Mouse (Mus musculus) stomach, postnatal 0 days (tissue): Measurements from ENCODE around the gene Prodh2. TPM values are rescaled to one million over a fixed set of nuclear protein-coding genes. Genes with fewer than 3 reads are reported as not detected.

ENCODE experiments used
- ATAC-seq: fragments of 200-750 bp; cut with Nextera tagmentation; 2 replicates; pipeline ENCODE4 v1.8.0; 2017; ENCODE audit not compliant: low FRiP score, low TSS enrichment
- DNase-seq: peaks from one replicate; pipeline ENCODE4 v3.0.0-alpha.2; 2016; ENCODE audit warnings: low spot score
- H3K27ac ChIP-seq: fragments of 300-500 bp; sonication (generic); replicated peaks from 2 replicates; pipeline ENCODE4 v1.5.1; 2014; ENCODE audit warnings: mild to moderate bottlenecking, control low read depth
- H3K27me3 ChIP-seq: fragments of 300-500 bp; sonication (generic); 2 replicates; pipeline ENCODE4 v1.6.1; 2014; ENCODE audit warnings: low read length; ENCODE audit not compliant: control insufficient read depth, insufficient read depth
- H3K36me3 ChIP-seq: fragments of 300-500 bp; sonication (generic); 2 replicates; pipeline ENCODE4 v1.6.1; 2014; ENCODE audit warnings: low read length, mixed read lengths; ENCODE audit not compliant: control insufficient read depth, insufficient read depth
- H3K4me1 ChIP-seq: fragments of 300-500 bp; sonication (generic); replicated peaks from 2 replicates; pipeline ENCODE4 v1.6.1; 2014; ENCODE audit warnings: antibody characterized with exemption; ENCODE audit not compliant: control insufficient read depth, insufficient read depth
- H3K4me2 ChIP-seq: fragments of 300-500 bp; sonication (generic); replicated peaks from 2 replicates; pipeline ENCODE4 v1.6.1; 2014; ENCODE audit warnings: low read depth, mild to moderate bottlenecking, control low read depth, moderate library complexity
- H3K4me3 ChIP-seq: fragments of 300-500 bp; sonication (generic); 2 replicates; pipeline ENCODE4 v1.5.1; 2014; ENCODE audit warnings: low read depth, low read length, control low read depth
- H3K9ac ChIP-seq: fragments of 300-500 bp; sonication (generic); 2 replicates; pipeline ENCODE4 v1.6.1; 2014; ENCODE audit warnings: mild to moderate bottlenecking, low read length, control low read depth, mixed read lengths
- H3K9me3 ChIP-seq: fragments of 300-500 bp; sonication (generic); 2 replicates; pipeline ENCODE4 v1.6.1; 2016; ENCODE audit warnings: low read length; ENCODE audit not compliant: control insufficient read depth
- CTCF ChIP-seq: IDR thresholded peaks from 2 replicates; pipeline ENCODE4 v1.5.1; 2016; ENCODE audit warnings: antibody characterized with exemption, low read depth, mild to moderate bottlenecking, moderate library complexity
- EP300 ChIP-seq: optimal IDR thresholded peaks from 2 replicates; pipeline ENCODE3; 2016; ENCODE audit warnings: antibody characterized with exemption
- WGBS: fragments of 180-500 bp; shearing (Covaris S2); extraction: QIAGEN DNeasy Blood & Tissue Kit; methylation state at CpG from one replicate; pipeline ENCODE4 v1.1.7; 2014; 5-methylcytosine and 5-hydroxymethylcytosine counted together
- polyA plus RNA-seq: library from polyadenylated mRNA; unstranded; fragments of >200 nt; fragmentation: Nextera tagmentation; extraction: Ambion mirVana; gene quantifications from 2 replicates; pipeline ENCODE4 v1.2.1, GENCODE M21; 2015

Gene Prodh2
- polyA plus RNA-seq, 1 experiment from 2014 or later: 0.42 TPM

GRCm38 (mm10) chr7:30552102-30553020 is 58.9 kb downstream of the Prodh2 start, which contains the start of the genes Hspb6 and Proser3:
Gene Hspb6, plus strand, starts transcription at chr7:30552178.
Gene Proser3, minus strand, starts transcription at chr7:30552299.
- H3K27me3 ChIP-seq: no peaks in the 10 kb centered on the region
- WGBS: under 1% methylated on average over 44 of the region's 44 CpGs
- peaks cover 15% of the 10 kb centered on the region for H3K36me3 ChIP-seq
- H3K9ac ChIP-seq: peak within 1 kb of the TSS; percentile 81
- peak; percentile 95 for ATAC-seq
- peak; percentile 97 for DNase-seq
- H3K4me2 ChIP-seq: peak within 1 kb of the TSS; percentile 94
- peak within 1 kb of the TSS; percentile 97 for H3K27ac ChIP-seq
- H3K9me3 ChIP-seq: no peaks in the 10 kb centered on the region
- H3K4me3 ChIP-seq: peak within 1 kb of the TSS; percentile 72
- H3K4me1 ChIP-seq: 0 out of 2 replicates have a peak, but pooled peaks cover 2% of the 10 kb centered on the region
- TF ChIP-seq EP300: no peak
- peak; percentile 32 for TF ChIP-seq CTCF

GRCm38 (mm10) chr7:30553021-30553589 is 59.7 kb downstream of the Prodh2 start:
- H3K9me3 ChIP-seq: no peaks in the 10 kb centered on the region
- 0 out of 2 replicates have a peak, but pooled peaks cover 2% of the 10 kb centered on the region for H3K4me1 ChIP-seq
- no peak for TF ChIP-seq CTCF
- peak overlapping the region; percentile 97 for H3K27ac ChIP-seq
- peaks cover 15% of the 10 kb centered on the region for H3K36me3 ChIP-seq
- peak overlapping the region; percentile 72 for H3K4me3 ChIP-seq
- ATAC-seq (peak; percentile 21; the same call in 1 of the 2 replicates), DNase-seq (peak; percentile 61)
- no peaks in the 10 kb centered on the region for H3K27me3 ChIP-seq
- under 1% methylated on average over 23 of the region's 23 CpGs for WGBS
- H3K4me2 ChIP-seq: peak overlapping the region; percentile 94
- H3K9ac ChIP-seq: peak overlapping the region; percentile 81

GRCm38 (mm10) chr7:30553810-30554584 is 60.6 kb downstream of the Prodh2 start:
- 82% methylated on average over 18 of the region's 22 CpGs for WGBS
- H3K4me1 ChIP-seq: 0 out of 2 replicates have a peak, but pooled peaks cover 2% of the 10 kb centered on the region
- ATAC-seq (no peak), DNase-seq (no peak)
- peak overlapping the region; percentile 72 for H3K4me3 ChIP-seq
- no peaks in the 10 kb centered on the region for H3K27me3 ChIP-seq
- H3K36me3 ChIP-seq: peaks cover 15% of the 10 kb centered on the region
- TF ChIP-seq CTCF: no peak
- TF ChIP-seq EP300: no peak
- H3K4me2 ChIP-seq: peak overlapping the region; percentile 94
- peak overlapping the region; percentile 81 for H3K9ac ChIP-seq
- H3K27ac ChIP-seq: peak overlapping the region; percentile 97
- H3K9me3 ChIP-seq: no peaks in the 10 kb centered on the region

GRCm38 (mm10) chr7:30556894-30557536 is 63.6 kb downstream of the Prodh2 start:
- Histone ChIP-seq H3K4me2 (no peak overlapping the region), H3K9ac (no peak overlapping the region), H3K4me3 (no peak overlapping the region), H3K9me3 (no peaks in the 10 kb centered on the region), H3K27me3 (no peaks in the 10 kb centered on the region), H3K36me3 (peaks cover 15% of the 10 kb centered on the region), H3K27ac (no peak overlapping the region), H3K4me1 (0 out of 2 replicates have a peak, but pooled peaks cover 2% of the 10 kb centered on the region)
- DNase-seq (no peak), ATAC-seq (no peak)
- WGBS: 96% methylated on average over 18 of the region's 18 CpGs
- TF ChIP-seq CTCF: peak; percentile 46
- no peak for TF ChIP-seq EP300

GRCm38 (mm10) chr7:30557901-30558514 is 64.6 kb downstream of the Prodh2 start:
- Histone ChIP-seq H3K4me2 (0 out of 2 replicates have a peak overlapping the region, but pooled peaks have one; percentile 14), H3K4me1 (0 out of 2 replicates have a peak, but pooled peaks cover 2% of the 10 kb centered on the region), H3K27ac (no peak overlapping the region), H3K9ac (0 out of 2 replicates have a peak overlapping the region, but pooled peaks have one; percentile 13), H3K27me3 (no peaks in the 10 kb centered on the region), H3K9me3 (no peaks in the 10 kb centered on the region), H3K4me3 (no peak overlapping the region), H3K36me3 (peaks cover 15% of the 10 kb centered on the region)
- ATAC-seq (no peak), DNase-seq (no peak)
- TF ChIP-seq EP300 (no peak), CTCF (no peak)
- 81% methylated on average over 13 of the region's 13 CpGs for WGBS
